Mouse (Mus musculus): ENCODE measurements around the gene Zbtb26.

DNA sequence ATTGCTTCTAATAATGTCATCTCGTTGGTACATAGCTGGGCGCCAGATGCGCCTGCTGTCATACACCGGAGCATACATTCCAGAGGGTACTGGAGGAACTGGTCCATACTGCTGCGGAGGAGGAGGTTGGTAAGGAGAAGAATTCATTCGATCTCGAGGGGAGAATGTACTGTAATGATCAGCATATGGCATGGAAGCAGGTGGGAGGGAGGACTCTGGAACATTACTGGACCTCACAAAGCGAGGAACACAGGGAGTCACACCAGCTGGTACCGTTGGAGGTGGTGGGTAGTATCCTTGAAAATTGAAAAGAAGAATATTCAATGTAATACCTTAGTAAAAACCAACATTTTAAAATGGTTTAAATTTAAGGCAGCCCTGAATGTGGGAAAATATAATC is 60.0 kb downstream of the Zbtb26 start:
- TF ChIP-seq ZC3H11A (IDR thresholded peaks at IDR 0.05; ENCODE audit: low read depth, low read length) (no peak), CTCF (IDR thresholded peaks at IDR 0.05 in 2 of 3, conservative IDR thresholded peaks at IDR 0.05 in 1 of 3; ENCODE audit: control insufficient read depth in 1 of 3, insufficient read depth in 1 of 3, low read depth in 2 of 3, low read length in 3 of 3, poor library complexity in 1 of 3, severe bottlenecking in 1 of 3) (no peak), TCF12 (IDR thresholded peaks at IDR 0.05; ENCODE audit: low read depth, low read length) (no peak), USF2 (IDR thresholded peaks at IDR 0.05; ENCODE audit: borderline replicate concordance in 1 of 2, insufficient read depth in 1 of 2, low read depth in 1 of 2, low read length in 2 of 2) (no peak), GABPA (IDR thresholded peaks at IDR 0.05; ENCODE audit: low read depth, low read length) (no peak), MAX (IDR thresholded peaks at IDR 0.05; ENCODE audit: low read length) (no peak)
